Mouse (Mus musculus): ENCODE data around the gene Wfdc13. TPM values are rescaled to one million over a fixed set of nuclear protein-coding genes. Genes with fewer than 3 reads are reported as not detected.
A peak's percentile ranks its signal among the peaks of the same experiment; 100 is the strongest.

The Wfdc13 gene
- total and polyA plus RNA-seq, 3 experiments: 0.11 TPM; not detected in 2

DNA sequence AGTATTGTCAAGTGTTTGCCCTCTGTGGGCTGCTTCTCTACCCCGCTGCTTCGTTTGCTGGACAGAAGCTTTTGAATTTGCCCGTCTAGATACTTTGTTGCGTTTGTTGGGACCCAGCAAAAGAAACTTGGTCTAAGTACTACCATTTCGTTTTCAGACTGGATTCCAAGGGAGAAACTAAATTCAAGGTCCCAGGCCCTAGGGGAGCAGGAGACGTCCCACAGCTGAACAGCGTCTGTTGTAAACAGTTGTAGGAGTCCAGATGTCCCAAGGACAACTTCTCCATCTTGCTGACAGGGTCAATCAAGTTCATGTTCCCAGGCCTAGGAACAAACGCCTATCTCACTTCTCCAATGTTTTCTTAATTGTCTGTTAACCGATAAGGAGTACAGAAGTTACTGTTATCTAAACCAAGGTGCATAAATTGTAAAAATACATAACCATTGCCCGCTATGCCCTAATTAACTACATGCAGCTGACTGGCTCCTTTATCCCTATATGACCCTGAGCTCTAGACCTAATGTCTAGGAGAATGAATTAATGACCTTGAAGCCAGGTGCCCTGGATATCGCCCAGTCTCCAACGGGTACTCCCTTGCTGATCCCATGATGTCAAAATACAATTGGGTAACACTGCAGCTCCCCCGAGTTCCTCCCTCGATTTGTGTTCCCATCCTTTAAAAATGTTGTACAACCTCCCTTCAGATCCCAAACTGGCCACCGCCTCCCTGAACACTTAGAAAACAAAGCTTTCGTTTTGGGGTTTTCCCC lies 7.8 kb upstream of the Wfdc13 start:
- Histone ChIP-seq H3K4me1 (ENCODE audit: insufficient read depth, low read depth, low read length) (peaks cover 7% of the 10 kb centered on the region), H3K27me3 (ENCODE audit: insufficient read depth, low read length) (no peaks in the 10 kb centered on the region), H3K4me3 (ENCODE audit: low read depth, low read length) (no peak overlapping the region), H3K36me3 (replicated peaks) (no peaks in the 10 kb centered on the region), H3K9me3 (replicated peaks) (peaks cover 5% of the 10 kb centered on the region; the same call in 1 of the 2 replicates)
- TF ChIP-seq TAL1 (conservative IDR thresholded peaks at IDR 0.05; ENCODE audit: low read depth, low read length): peak; percentile 33; the same call in 1 of the 2 replicates
- no peak for TF ChIP-seq GATA1 (IDR thresholded peaks at IDR 0.05; ENCODE audit: borderline replicate concordance, low read length)
- DNase-seq (ENCODE audit: low spot score) (no peak), ATAC-seq (ENCODE audit: extremely low read depth, insufficient number of reproducible peaks, low FRiP score, poor library complexity, severe bottlenecking) (peak; percentile 73; the same call in 1 of the 2 replicates)

DNA sequence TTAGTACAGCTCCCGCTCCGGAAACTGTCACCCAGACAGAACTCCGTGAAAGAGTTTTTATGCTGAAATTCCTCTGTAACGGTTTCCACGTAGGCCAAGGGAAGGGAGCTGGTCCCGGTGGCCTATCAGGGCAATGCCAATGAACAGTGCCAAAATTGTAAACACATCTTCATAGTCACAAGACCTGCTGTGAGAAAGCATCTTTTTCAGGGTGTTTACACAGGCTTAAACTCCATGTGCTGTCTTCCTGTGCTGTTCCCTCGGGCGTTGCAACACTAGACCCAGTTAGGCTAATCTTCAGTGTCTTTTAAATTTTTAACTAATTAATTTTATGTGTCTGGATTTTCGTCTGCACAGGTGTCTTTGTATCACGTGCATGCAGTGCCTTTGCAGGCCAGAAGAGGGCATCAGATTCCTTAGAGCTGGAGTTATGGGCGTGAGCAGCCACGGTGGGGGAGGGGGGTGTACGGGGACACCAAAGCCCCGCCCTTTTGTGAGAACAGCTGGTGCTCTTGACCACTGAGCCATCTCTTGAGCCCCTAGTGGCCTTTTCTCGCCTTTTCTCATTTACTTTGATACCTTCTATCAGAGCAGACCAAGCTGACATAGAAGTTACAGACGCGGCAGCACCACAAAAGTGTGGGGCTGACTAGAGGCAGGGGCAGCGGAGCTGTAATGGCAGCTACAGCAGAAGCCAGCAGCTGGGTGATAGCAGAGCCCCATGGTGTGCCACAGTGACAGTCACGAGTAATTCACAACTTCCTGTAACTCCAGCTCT lies 5.9 kb upstream of the Wfdc13 start:
- DNase-seq (ENCODE audit: low spot score): no peak
- Histone ChIP-seq H3K36me3 (replicated peaks) (no peaks in the 10 kb centered on the region), H3K9me3 (replicated peaks) (peaks cover 2% of the 10 kb centered on the region; the same call in 1 of the 2 replicates), H3K4me1 (ENCODE audit: insufficient read depth, low read depth, low read length) (peaks cover 7% of the 10 kb centered on the region), H3K4me3 (ENCODE audit: low read depth, low read length) (no peak overlapping the region), H3K27me3 (ENCODE audit: insufficient read depth, low read length) (no peaks in the 10 kb centered on the region)
- ATAC-seq (ENCODE audit: extremely low read depth, insufficient number of reproducible peaks, low FRiP score, poor library complexity, severe bottlenecking): peak; percentile 48; the same call in 1 of the 2 replicates
- TF ChIP-seq POLR2AphosphoS5 (IDR thresholded peaks at IDR 0.05; ENCODE audit: insufficient replicate concordance, low read depth, low read length) (no peak), GATA1 (IDR thresholded peaks at IDR 0.05; ENCODE audit: borderline replicate concordance, low read length) (no peak), GATA2 (IDR thresholded peaks at IDR 0.05; ENCODE audit: borderline replicate concordance, low read depth, low read length) (no peak), CTCF (IDR thresholded peaks at IDR 0.05; ENCODE audit: low read depth, low read length) (no peak), TAL1 (conservative IDR thresholded peaks at IDR 0.05; ENCODE audit: low read depth, low read length) (no peak)

DNA sequence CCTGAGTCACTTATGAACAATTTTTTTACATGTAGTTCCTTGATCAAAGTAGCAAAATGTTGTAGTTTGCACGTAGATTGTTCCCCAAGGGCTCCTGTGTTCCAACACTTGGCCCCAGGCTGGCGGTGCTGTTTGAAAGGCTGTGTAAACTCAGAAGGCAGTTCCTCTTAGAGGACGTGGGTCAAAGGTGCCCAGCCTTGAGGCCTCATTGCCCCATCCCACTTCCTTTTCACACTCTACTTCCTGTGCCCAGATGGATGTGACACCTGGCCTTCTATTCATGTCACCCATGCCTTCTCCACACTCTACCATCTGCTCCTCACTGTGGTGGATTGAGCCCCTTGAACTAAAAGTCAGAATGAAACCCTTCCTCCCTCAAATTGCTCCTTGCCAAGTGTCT lies 5.0 kb upstream of the Wfdc13 start:
- Histone ChIP-seq H3K27me3 (ENCODE audit: insufficient read depth, low read length) (0 out of 2 replicates have a peak, but pooled peaks cover under 1% of the 10 kb centered on the region), H3K9me3 (replicated peaks) (peaks cover 2% of the 10 kb centered on the region; the same call in 1 of the 2 replicates), H3K4me1 (ENCODE audit: insufficient read depth, low read depth, low read length) (peaks cover 7% of the 10 kb centered on the region), H3K36me3 (replicated peaks) (no peaks in the 10 kb centered on the region), H3K4me3 (ENCODE audit: low read depth, low read length) (no peak overlapping the region)
- DNase-seq (ENCODE audit: low spot score) (no peak), ATAC-seq (ENCODE audit: extremely low read depth, insufficient number of reproducible peaks, low FRiP score, poor library complexity, severe bottlenecking) (no peak)
- no peak for TF ChIP-seq GATA1 (IDR thresholded peaks at IDR 0.05; ENCODE audit: borderline replicate concordance, low read length)
- TF ChIP-seq TAL1 (conservative IDR thresholded peaks at IDR 0.05; ENCODE audit: low read depth, low read length): no peak
- no peak for TF ChIP-seq POLR2AphosphoS5 (IDR thresholded peaks at IDR 0.05; ENCODE audit: insufficient replicate concordance, low read depth, low read length)
- no peak for TF ChIP-seq GATA2 (IDR thresholded peaks at IDR 0.05; ENCODE audit: borderline replicate concordance, low read depth, low read length)
- TF ChIP-seq CTCF (IDR thresholded peaks at IDR 0.05; ENCODE audit: low read depth, low read length): no peak

DNA sequence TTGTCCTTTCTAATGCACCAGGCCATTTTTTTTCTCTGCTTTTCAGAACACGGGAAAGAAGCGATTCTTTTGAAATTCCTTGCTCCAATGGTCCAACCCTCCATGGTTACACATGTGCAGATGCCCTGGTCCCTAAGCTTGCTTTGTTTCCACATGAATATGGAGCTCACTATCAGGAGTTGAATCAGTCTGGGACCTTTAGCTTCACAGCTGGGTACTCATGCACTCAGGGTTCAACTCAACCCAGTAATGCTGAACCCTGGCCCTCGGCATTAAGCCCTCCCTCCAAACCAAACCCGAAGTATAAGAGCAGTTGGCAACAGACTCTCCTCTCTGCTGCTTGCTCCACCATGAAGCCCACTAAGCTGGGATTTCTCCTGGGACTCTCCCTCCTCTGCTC lies 13.3 kb downstream of the Wfdc13 start, which contains the start of gene Spint4:
Spint4 (plus strand) TSS at position 301 of the 400 bp plus-strand sequence.
- H3K9me3 ChIP-seq (replicated peaks): no peaks in the 10 kb centered on the region

DNA sequence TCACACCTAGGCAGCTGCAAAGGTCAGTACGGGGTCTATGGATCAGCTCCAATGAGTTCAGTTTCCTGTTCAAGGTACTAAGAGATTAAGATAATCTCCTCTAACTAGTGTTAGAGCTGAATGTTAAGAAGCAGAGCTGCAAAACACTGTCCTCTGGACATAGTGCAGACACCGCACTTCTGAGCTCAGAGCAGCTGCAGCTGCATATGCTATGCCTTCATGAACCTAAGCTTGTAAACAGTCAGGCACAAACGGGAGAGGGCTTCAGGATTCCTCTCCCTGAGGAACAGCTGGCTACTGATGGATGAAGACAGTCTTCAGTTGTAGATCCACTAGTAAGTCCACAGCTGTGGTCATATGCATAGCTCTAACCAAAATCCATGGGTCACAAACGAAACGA lies 16.1 kb downstream of the Wfdc13 start:
- TF ChIP-seq GATA2 (IDR thresholded peaks at IDR 0.05; ENCODE audit: borderline replicate concordance, low read depth, low read length) (no peak), POLR2AphosphoS5 (IDR thresholded peaks at IDR 0.05; ENCODE audit: insufficient replicate concordance, low read depth, low read length) (no peak), GATA1 (IDR thresholded peaks at IDR 0.05; ENCODE audit: borderline replicate concordance, low read length) (no peak), TAL1 (conservative IDR thresholded peaks at IDR 0.05; ENCODE audit: low read depth, low read length) (no peak), CTCF (IDR thresholded peaks at IDR 0.05; ENCODE audit: low read depth, low read length) (no peak)
- H3K4me1 ChIP-seq (ENCODE audit: insufficient read depth, low read depth, low read length): no peaks in the 10 kb centered on the region
- H3K27me3 ChIP-seq (ENCODE audit: insufficient read depth, low read length): 0 out of 2 replicates have a peak, but pooled peaks cover 7% of the 10 kb centered on the region
- no peak for DNase-seq (ENCODE audit: low spot score)
- no peak overlapping the region for H3K4me3 ChIP-seq (ENCODE audit: low read depth, low read length)
- H3K9me3 ChIP-seq (replicated peaks): no peaks in the 10 kb centered on the region
- no peak for ATAC-seq (ENCODE audit: extremely low read depth, insufficient number of reproducible peaks, low FRiP score, poor library complexity, severe bottlenecking)
- H3K36me3 ChIP-seq (replicated peaks): no peaks in the 10 kb centered on the region

More for the DNA sequence above, 13.3 kb downstream of the Wfdc13 start, which contains the start of gene Spint4:
- Histone ChIP-seq H3K4me1 (ENCODE audit: insufficient read depth, low read depth, low read length) (no peaks in the 10 kb centered on the region), H3K4me3 (ENCODE audit: low read depth, low read length) (no peak within 1 kb of the TSS), H3K36me3 (replicated peaks) (no peaks in the 10 kb centered on the region), H3K27me3 (ENCODE audit: insufficient read depth, low read length) (0 out of 2 replicates have a peak, but pooled peaks cover 7% of the 10 kb centered on the region)
- DNase-seq (ENCODE audit: low spot score): no peak
- no peak for ATAC-seq (ENCODE audit: extremely low read depth, insufficient number of reproducible peaks, low FRiP score, poor library complexity, severe bottlenecking)
- TF ChIP-seq POLR2AphosphoS5 (IDR thresholded peaks at IDR 0.05; ENCODE audit: insufficient replicate concordance, low read depth, low read length) (no peak), GATA1 (IDR thresholded peaks at IDR 0.05; ENCODE audit: borderline replicate concordance, low read length) (no peak), GATA2 (IDR thresholded peaks at IDR 0.05; ENCODE audit: borderline replicate concordance, low read depth, low read length) (no peak), TAL1 (conservative IDR thresholded peaks at IDR 0.05; ENCODE audit: low read depth, low read length) (no peak), CTCF (IDR thresholded peaks at IDR 0.05; ENCODE audit: low read depth, low read length) (no peak)

DNA sequence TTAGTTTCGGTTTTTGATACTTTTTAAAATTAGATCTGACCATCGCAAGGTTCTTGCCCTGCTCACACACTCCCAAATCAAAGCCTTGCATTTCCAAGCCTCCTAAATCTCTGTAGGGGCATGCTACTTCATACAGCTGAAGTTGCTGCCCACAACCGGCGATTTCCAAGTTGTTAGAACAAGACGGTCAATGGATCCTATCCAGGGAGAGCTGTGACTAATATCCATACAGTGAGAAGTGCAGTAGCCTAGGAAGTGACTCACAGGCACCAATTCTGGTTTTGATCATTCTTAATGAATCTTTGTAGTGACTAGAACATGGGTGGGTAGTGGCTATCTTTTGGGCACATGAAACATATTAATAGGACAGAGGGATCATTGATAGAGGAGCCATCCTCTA lies 16.9 kb downstream of the Wfdc13 start:
- Histone ChIP-seq H3K9me3 (replicated peaks) (no peaks in the 10 kb centered on the region), H3K4me1 (ENCODE audit: insufficient read depth, low read depth, low read length) (no peaks in the 10 kb centered on the region), H3K4me3 (ENCODE audit: low read depth, low read length) (no peak overlapping the region), H3K36me3 (replicated peaks) (no peaks in the 10 kb centered on the region), H3K27me3 (ENCODE audit: insufficient read depth, low read length) (0 out of 2 replicates have a peak, but pooled peaks cover 7% of the 10 kb centered on the region)
- DNase-seq (ENCODE audit: low spot score) (no peak), ATAC-seq (ENCODE audit: extremely low read depth, insufficient number of reproducible peaks, low FRiP score, poor library complexity, severe bottlenecking) (no peak)
- TF ChIP-seq POLR2AphosphoS5 (IDR thresholded peaks at IDR 0.05; ENCODE audit: insufficient replicate concordance, low read depth, low read length) (no peak), GATA1 (IDR thresholded peaks at IDR 0.05; ENCODE audit: borderline replicate concordance, low read length) (no peak), TAL1 (conservative IDR thresholded peaks at IDR 0.05; ENCODE audit: low read depth, low read length) (no peak), CTCF (IDR thresholded peaks at IDR 0.05; ENCODE audit: low read depth, low read length) (no peak), GATA2 (IDR thresholded peaks at IDR 0.05; ENCODE audit: borderline replicate concordance, low read depth, low read length) (no peak)

Data from G1E (cell line).